Mouse (Mus musculus): ENCODE results near the gene Oog2.
"Not testable (repeated sequence)": the region's sequence is repeated elsewhere in the genome, so short reads cannot be mapped to it uniquely, and the experiment has no call there.

The Oog2 gene

DNA sequence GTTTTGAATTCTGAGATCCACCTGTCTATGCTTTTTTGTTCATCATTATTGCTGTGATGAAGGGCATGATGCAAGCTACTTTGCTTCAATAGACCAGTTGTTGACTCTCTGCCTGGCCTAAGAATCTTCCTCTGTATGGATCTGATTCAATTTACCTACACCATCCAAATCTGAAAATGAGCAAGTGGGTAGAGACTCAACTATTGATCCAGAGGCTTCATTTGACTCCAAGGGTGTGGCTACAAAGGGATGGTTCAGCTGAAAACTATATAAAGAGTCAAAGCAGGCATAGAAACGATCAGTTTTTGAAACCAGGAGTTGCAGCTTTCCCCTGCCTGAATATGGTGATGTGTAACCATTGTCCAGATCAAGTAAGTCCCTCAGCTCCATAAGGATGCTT is at the start of gene Oog2:
Gene Oog2 (plus strand): TSS at position 301 of the 400 bp plus-strand sequence.
- no peak for DNase-seq

GRCm38 (mm10) chr4:144162563-144162962 is 28.0 kb upstream of the Oog2 start, which contains the start of gene Oog3:
Gene Oog3 (minus strand): TSS chr4:144162663.
- DNase-seq: no peak

DNA sequence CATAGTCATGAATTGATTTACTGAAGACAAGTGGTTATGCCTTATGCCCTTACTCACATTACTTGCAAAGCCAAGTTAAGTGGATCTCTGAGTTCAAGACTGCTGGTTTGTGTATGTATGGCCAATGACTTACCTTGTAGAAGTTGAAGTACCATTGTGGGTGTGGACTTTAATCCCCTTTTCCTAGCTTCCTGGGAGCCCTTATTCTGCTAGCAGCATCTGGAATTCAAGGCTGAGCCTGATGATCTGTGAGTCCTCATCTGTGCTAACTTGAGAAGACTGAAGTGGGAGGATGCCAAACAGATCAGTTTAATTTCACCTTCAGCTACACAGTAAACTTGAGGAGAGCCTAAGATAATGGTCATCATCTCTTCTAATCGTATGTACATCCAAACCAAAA is 22.7 kb downstream of the Oog2 start, which contains the start of gene C87977:
Gene C87977 (minus strand): TSS at position 101 of the 400 bp plus-strand sequence.
- DNase-seq: not testable (repeated sequence)
